Comparison of ENCODE assay signal across 26 mouse cellular contexts in genomic region chr9:46980111-46980510, GRCm38 (mm10). TPM values are rescaled to one million over a fixed set of nuclear protein-coding genes. Genes with fewer than 3 reads are reported as not detected.
DNase-seq lines count a peak whose midpoint lies in the region; ATAC-seq and TF ChIP-seq lines count a peak whose summit lies in the region.
"Had no signal": no experiment of that assay in that cellular context is flagged by ENCODE, and none has a peak within 500 bp of the region (broad histone marks: within the 10 kb centered on the region; RNA-seq: fewer than 3 reads in every experiment).

No protein-coding gene starts in this region.

- ATAC-seq in lung, postnatal 0 days, result no peak
- ATAC-seq in liver, embryonic 12.5 days, result no peak
- ATAC-seq: forebrain, embryonic 13.5 days; hindbrain, postnatal 0 days; intestine, embryonic 16.5 days had no signal

- TF ChIP-seq CTCF in lung, postnatal 0 days (IDR thresholded peaks at IDR 0.05), result no peak

- DNase-seq in embryo, embryonic 10 days (ENCODE audit: low spot score), result peak; percentile 70
- DNase-seq in embryo, embryonic 9.5 days (ENCODE audit: extremely low spot score), result no peak
- DNase-seq in lung, postnatal 0 days (ENCODE audit: low spot score), result peak; percentile 14
- DNase-seq in lung, postnatal 4 days, result no peak
- peak; percentile 53 for DNase-seq in forelimb bud, embryonic 11.5 days (ENCODE audit: low read depth, low spot score)
- DNase-seq in thymus, postnatal 10 days (ENCODE audit: low spot score in 2 of 2), result no peak
- DNase-seq in thymus, postnatal 0 days (ENCODE audit: low spot score), result no peak
- DNase-seq: adrenal gland, adult 2 months; cerebellum, adult 8-10 months; cerebellum, postnatal 36 days; gastrocnemius, postnatal 14 days; liver, embryonic 13.5 days; thymus, adult 18-20 months had no signal

- H3K9ac ChIP-seq in lung, postnatal 0 days (replicated peaks; ENCODE audit: low read depth), result no peak overlapping the region
- H3K9ac ChIP-seq in liver, embryonic 12.5 days, result no peak overlapping the region
- H3K9ac ChIP-seq: forebrain, embryonic 13.5 days; limb, embryonic 12.5 days; liver, embryonic 13.5 days; neural tube, embryonic 15.5 days had no signal

- no peaks in the 10 kb centered on the region for H3K4me1 ChIP-seq in lung, postnatal 0 days (ENCODE audit: insufficient read depth, low read depth, low read length)
- no peaks in the 10 kb centered on the region for H3K4me1 ChIP-seq in liver, embryonic 12.5 days
- H3K4me1 ChIP-seq: limb, embryonic 12.5 days; liver, embryonic 13.5 days had no signal

- no peaks in the 10 kb centered on the region for H3K27me3 ChIP-seq in lung, postnatal 0 days (replicated peaks; ENCODE audit: insufficient read depth, low read length)
- H3K27me3 ChIP-seq in liver, embryonic 12.5 days (replicated peaks), result no peaks in the 10 kb centered on the region
- H3K27me3 ChIP-seq: forebrain, embryonic 13.5 days; liver, embryonic 13.5 days; neural tube, embryonic 15.5 days had no signal

- no peak overlapping the region for H3K4me3 ChIP-seq in lung, postnatal 0 days (ENCODE audit: low read depth, low read length)
- no peak overlapping the region for H3K4me3 ChIP-seq in liver, embryonic 12.5 days
- H3K4me3 ChIP-seq: forebrain, embryonic 13.5 days; limb, embryonic 12.5 days; liver, embryonic 13.5 days; neural tube, embryonic 15.5 days had no signal

- H3K36me3 ChIP-seq in lung, postnatal 0 days (ENCODE audit: insufficient read depth, low read length), result no peaks in the 10 kb centered on the region
- no peaks in the 10 kb centered on the region for H3K36me3 ChIP-seq in liver, embryonic 12.5 days
- H3K36me3 ChIP-seq: limb, embryonic 12.5 days; liver, embryonic 13.5 days; neural tube, embryonic 15.5 days had no signal

- H3K9me3 ChIP-seq in lung, postnatal 0 days (ENCODE audit: low read length), result no peaks in the 10 kb centered on the region
- no peaks in the 10 kb centered on the region for H3K9me3 ChIP-seq in liver, embryonic 12.5 days (replicated peaks)
- H3K9me3 ChIP-seq: forebrain, embryonic 13.5 days; limb, embryonic 12.5 days; liver, embryonic 13.5 days; neural tube, embryonic 15.5 days had no signal

- TF ChIP-seq EP300 in lung, postnatal 0 days (IDR thresholded peaks at IDR 0.05), result no peak

- 7% methylated on average over 2 of the region's 2 CpGs for WGBS in lung, postnatal 0 days
- WGBS in liver, embryonic 12.5 days (ENCODE audit: insufficient replicate concordance), result 16% methylated on average over 2 of the region's 2 CpGs

- H3K27ac ChIP-seq in lung, postnatal 0 days (ENCODE audit: low read length), result no peak overlapping the region
- no peak overlapping the region for H3K27ac ChIP-seq in liver, embryonic 12.5 days
- H3K27ac ChIP-seq: hindbrain, postnatal 0 days; limb, embryonic 12.5 days; liver, embryonic 13.5 days; neural tube, embryonic 15.5 days had no signal

- H3K4me2 ChIP-seq in lung, postnatal 0 days (replicated peaks; ENCODE audit: low read depth, low read length), result no peak overlapping the region
- H3K4me2 ChIP-seq in liver, embryonic 12.5 days, result no peak overlapping the region
- H3K4me2 ChIP-seq: forebrain, embryonic 13.5 days; heart, embryonic 11.5 days; limb, embryonic 12.5 days; liver, embryonic 13.5 days; midbrain, embryonic 11.5 days; neural tube, embryonic 15.5 days had no signal

RNA-seq across cellular contexts. Expression of gene Gm4791, which starts 18.4 kb away (rescaled TPM):
- not detected in 2 replicates for polyA plus RNA-seq in lung, postnatal 0 days (2015; fragmentation: Nextera tagmentation; extraction: Ambion mirVana)
- not detected in 2 replicates for polyA plus RNA-seq in liver, embryonic 12.5 days (2016; fragmentation: Nextera tagmentation; extraction: Ambion mirVana)
- 0.13 TPM in 1 of 2 replicates, not detected in the other for polyA plus RNA-seq in thymus, postnatal 0 days (2015; fragmentation: Nextera tagmentation; extraction: Ambion mirVana)
- polyA plus RNA-seq: adrenal gland, adult 2 months; embryonic facial prominence, embryonic 14.5 days; forebrain, embryonic 13.5 days; frontal cortex, adult 2 months; heart, embryonic 11.5 days; hindbrain, postnatal 0 days; intestine, embryonic 16.5 days; kidney, embryonic 14.5 days; limb, embryonic 12.5 days; liver, embryonic 13.5 days; lung, embryonic 16.5 days; midbrain, embryonic 11.5 days; neural tube, embryonic 15.5 days; stomach, embryonic 16.5 days had no signal

Comparison
In these comparisons a context has a peak if more than half of its experiments do, and no peak if none do; other contexts are left out.
1. DNase-seq: peak in embryo, embryonic 10 days (single experiment), lung, postnatal 0 days (single experiment) and forelimb bud, embryonic 11.5 days (single experiment); none in embryo, embryonic 9.5 days (single experiment), lung, postnatal 4 days (0 of 2), thymus, postnatal 10 days (0 of 2) and thymus, postnatal 0 days (single experiment).